ENCODE assay signal across 7 mouse cellular contexts in the genomic region with DNA sequence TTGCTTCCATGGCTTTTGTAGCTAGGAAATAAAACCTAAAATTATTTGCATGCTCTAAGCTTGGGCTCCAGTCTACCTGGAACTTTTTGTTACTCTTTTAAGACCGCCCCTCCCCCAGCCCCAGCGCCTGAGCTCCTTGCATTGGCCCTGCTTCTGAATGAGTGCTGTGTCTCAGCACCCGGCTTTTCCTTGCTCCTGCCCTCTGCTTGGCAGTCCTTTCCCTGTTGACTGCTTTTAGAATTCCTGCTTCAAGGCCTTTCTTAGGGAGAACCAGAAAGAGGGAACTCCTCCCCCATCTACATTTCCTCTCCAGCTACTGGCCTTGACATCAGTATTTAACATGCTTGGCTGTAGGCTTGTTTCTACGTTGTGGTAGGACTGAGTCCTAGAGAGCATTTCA. TPM values are rescaled to one million over a fixed set of nuclear protein-coding genes. Genes with fewer than 3 reads are reported as not detected.
DNase-seq lines count a peak whose midpoint lies in the region; ATAC-seq and TF ChIP-seq lines count a peak whose summit lies in the region.

No protein-coding gene starts in this region.

- H3K4me1 ChIP-seq in liver, adult 2 months (ENCODE audit: control insufficient read depth, insufficient read depth, low read length) = peaks cover 31% of the 10 kb centered on the region
- H3K4me1 ChIP-seq in cortical plate, adult 2 months (ENCODE audit: control insufficient read depth, insufficient read depth, low read length) = peaks cover 19% of the 10 kb centered on the region
- peaks cover 40% of the 10 kb centered on the region for H3K4me1 ChIP-seq in hindbrain, embryonic 16.5 days (ENCODE audit: control insufficient read depth, insufficient read depth, low read depth, low read length)
- peaks cover 3% of the 10 kb centered on the region for H3K4me1 ChIP-seq in heart, adult 2 months (ENCODE audit: control insufficient read depth, insufficient read depth, low read length)

- no peak for TF ChIP-seq CTCF in liver, adult 2 months (IDR thresholded peaks at IDR 0.05; ENCODE audit: low read depth, low read length)
- no peak for TF ChIP-seq CTCF in cortical plate, adult 2 months (IDR thresholded peaks at IDR 0.05; ENCODE audit: extremely low read depth, insufficient read depth, low read length)
- no peak for TF ChIP-seq CTCF in heart, adult 2 months (IDR thresholded peaks at IDR 0.05)

- WGBS in liver, adult 2 months = 23% methylated on average over 4 of the region's 4 CpGs
- WGBS in hindbrain, embryonic 16.5 days = 20% methylated on average over 4 of the region's 4 CpGs
- 33% methylated on average over 4 of the region's 4 CpGs for WGBS in heart, adult 2 months

- no peaks in the 10 kb centered on the region for H3K27me3 ChIP-seq in liver, adult 2 months (ENCODE audit: control insufficient read depth, insufficient read depth, low read length)
- no peaks in the 10 kb centered on the region for H3K27me3 ChIP-seq in hindbrain, embryonic 16.5 days (replicated peaks; ENCODE audit: control insufficient read depth, insufficient read depth, low read length)
- H3K27me3 ChIP-seq in heart, adult 2 months (ENCODE audit: control insufficient read depth, insufficient read depth, low read length) = no peaks in the 10 kb centered on the region

- peak overlapping the region; percentile 30 for H3K4me2 ChIP-seq in hindbrain, embryonic 16.5 days (ENCODE audit: low read length)

- no peaks in the 10 kb centered on the region for H3K36me3 ChIP-seq in liver, adult 2 months (ENCODE audit: control insufficient read depth, insufficient read depth, low read length)
- H3K36me3 ChIP-seq in hindbrain, embryonic 16.5 days (ENCODE audit: control insufficient read depth, insufficient read depth, low read length) = no peaks in the 10 kb centered on the region
- H3K36me3 ChIP-seq in heart, adult 2 months (ENCODE audit: control insufficient read depth, insufficient read depth, low read length) = peaks cover 6% of the 10 kb centered on the region

- H3K9me3 ChIP-seq in hindbrain, embryonic 16.5 days (ENCODE audit: control insufficient read depth, low read length) = no peaks in the 10 kb centered on the region

- H3K9ac ChIP-seq in liver, adult 2 months (ENCODE audit: low read depth, low read length) = 0 out of 2 replicates have a peak overlapping the region, but pooled peaks have one; percentile 25
- H3K9ac ChIP-seq in hindbrain, embryonic 16.5 days (ENCODE audit: low read depth, low read length) = no peak overlapping the region
- H3K9ac ChIP-seq in heart, adult 2 months (ENCODE audit: low read depth, low read length) = no peak overlapping the region

- H3K27ac ChIP-seq in liver, adult 2 months (replicated peaks; ENCODE audit: insufficient read depth, low read depth, low read length) = no peak overlapping the region
- peak overlapping the region; percentile 22; the same call in 1 of the 2 replicates for H3K27ac ChIP-seq in cortical plate, adult 2 months (ENCODE audit: insufficient read depth, low read length)
- no peak overlapping the region; the same call in none of the 2 replicates for H3K27ac ChIP-seq in hindbrain, embryonic 16.5 days (ENCODE audit: low read depth, low read length)
- H3K27ac ChIP-seq in heart, adult 2 months = no peak overlapping the region

- no peak for DNase-seq in liver, adult 2 months (ENCODE audit: extremely low read depth, low read depth, low spot score)
- DNase-seq in liver = no peak
- DNase-seq in lung, postnatal 36 days = peak; percentile 32
- DNase-seq in heart, postnatal 10 days = no peak
- DNase-seq in heart, adult 2 months = no peak

- ATAC-seq in hindbrain, embryonic 16.5 days = no peak

- no peak for TF ChIP-seq EP300 in heart, adult 2 months (IDR thresholded peaks at IDR 0.05; ENCODE audit: insufficient read depth, low read depth, low read length)

- intact Hi-C loops in heart, postnatal 10 days (cut with DNase I) = no loop called here
- intact Hi-C loops in heart, adult 2 months (cut with DNase I) = no loop called here

- no peak overlapping the region for H3K4me3 ChIP-seq in liver, adult 2 months (ENCODE audit: insufficient read depth, low read depth, low read length)
- H3K4me3 ChIP-seq in cortical plate, adult 2 months (ENCODE audit: insufficient read depth, low read length) = no peak overlapping the region
- H3K4me3 ChIP-seq in hindbrain, embryonic 16.5 days (ENCODE audit: low read length) = no peak overlapping the region
- no peak overlapping the region for H3K4me3 ChIP-seq in heart, adult 2 months

- no peak for TF ChIP-seq POLR2A in liver, adult 2 months (IDR thresholded peaks at IDR 0.05; ENCODE audit: extremely low read depth, insufficient read depth, low read length)
- TF ChIP-seq POLR2A in cortical plate, adult 2 months (IDR thresholded peaks at IDR 0.05; ENCODE audit: extremely low read depth, insufficient read depth, low read length) = no peak
- TF ChIP-seq POLR2A in heart, adult 2 months (IDR thresholded peaks at IDR 0.05; ENCODE audit: insufficient read depth, low read depth, low read length) = no peak

- peaks cover 35% of the 10 kb centered on the region; the same call in 1 of the 2 replicates for H3K79me2 ChIP-seq in liver, adult 2 months (ENCODE audit: control insufficient read depth, insufficient read depth, low read length)
- peaks cover 3% of the 10 kb centered on the region; the same call in 1 of the 2 replicates for H3K79me2 ChIP-seq in heart, adult 2 months (replicated peaks; ENCODE audit: control insufficient read depth, insufficient read depth, low read length)

RNA-seq across cellular contexts. Expression of a gene that starts 4.0 kb away (rescaled TPM):
- 11.9 and 26.0 TPM in 2 replicates for total RNA-seq in liver, adult 2 months (2014; rRNA removed)
- polyA plus RNA-seq in liver, adult 2 months (2012; rRNA removed) = 56.7 and 62.0 TPM in 2 replicates
- 134 and 135 TPM in 2 replicates for polyA plus RNA-seq in cortical plate, adult 2 months (2012; rRNA removed)
- polyA plus RNA-seq in hindbrain, embryonic 16.5 days (2015; fragmentation: Nextera tagmentation; extraction: Ambion mirVana) = 56.1 and 56.3 TPM in 2 replicates
- total RNA-seq in heart, postnatal 10 days (2021) = 10 to 100 TPM; 12.1 to 17.8 TPM
- 10 to 100 TPM; 10.7 to 12.5 TPM for total RNA-seq in heart, adult 2 months (2021)
- polyA plus RNA-seq in heart, adult 2 months (2012; rRNA removed) = 9.5 and 14.1 TPM in 2 replicates

RNA-seq across cellular contexts. Expression of a gene that starts 51.3 kb away (rescaled TPM):
- total RNA-seq in liver, adult 2 months (2014; rRNA removed) = 34.3 and 35.6 TPM in 2 replicates
- 76.3 and 123 TPM in 2 replicates for polyA plus RNA-seq in liver, adult 2 months (2012; rRNA removed)
- polyA plus RNA-seq in cortical plate, adult 2 months (2012; rRNA removed) = 34.4 and 38.4 TPM in 2 replicates
- polyA plus RNA-seq in hindbrain, embryonic 16.5 days (2015; fragmentation: Nextera tagmentation; extraction: Ambion mirVana) = 18.9 and 21.2 TPM in 2 replicates
- 10 to 100 TPM; 15.7 to 16.2 TPM for total RNA-seq in heart, postnatal 10 days (2021)
- total RNA-seq in heart, adult 2 months (2021) = 10 to 100 TPM in 1 of 2 experiments, 1 to 10 TPM in 1; 7.4 to 12.4 TPM
- 47.7 and 50.5 TPM in 2 replicates for polyA plus RNA-seq in heart, adult 2 months (2012; rRNA removed)

RNA-seq across cellular contexts. Expression of a gene that starts 57.0 kb away (rescaled TPM):
- 197 and 213 TPM in 2 replicates for total RNA-seq in liver, adult 2 months (2014; rRNA removed)
- polyA plus RNA-seq in liver, adult 2 months (2012; rRNA removed) = 266 and 295 TPM in 2 replicates
- 274 and 288 TPM in 2 replicates for polyA plus RNA-seq in cortical plate, adult 2 months (2012; rRNA removed)
- 307 and 320 TPM in 2 replicates for polyA plus RNA-seq in hindbrain, embryonic 16.5 days (2015; fragmentation: Nextera tagmentation; extraction: Ambion mirVana)
- total RNA-seq in heart, postnatal 10 days (2021) = 100 to 1,000 TPM; 358 to 371 TPM
- total RNA-seq in heart, adult 2 months (2021) = 100 to 1,000 TPM; 438 to 511 TPM
- 761 and 809 TPM in 2 replicates for polyA plus RNA-seq in heart, adult 2 months (2012; rRNA removed)
